Mouse (Mus musculus): ENCODE measurements around the gene Gabpb2.
A peak's percentile ranks its signal among the peaks of the same experiment; 100 is the strongest.
"Not testable (repeated sequence)": the region's sequence is repeated elsewhere in the genome, so short reads cannot be mapped to it uniquely, and the experiment has no call there.

The Gabpb2 gene

GRCm38 (mm10) chr3:95159987-95160963 lies 57.4 kb downstream of the Gabpb2 start, which contains the start of gene Sema6c:
Sema6c (plus strand) TSS chr3:95160457.
- peak; percentile 67 for DNase-seq (ENCODE audit: low spot score)

- no peak for DNase-seq (ENCODE audit: low spot score)
Measured at GRCm38 (mm10) chr3:95159511-95159986, 58.2 kb downstream of the Gabpb2 start.

GRCm38 (mm10) chr3:95153874-95154273 lies 63.8 kb downstream of the Gabpb2 start:
- no peak for DNase-seq (ENCODE audit: low spot score)

GRCm38 (mm10) chr3:95147924-95148323 lies 69.8 kb downstream of the Gabpb2 start:
- no peak for DNase-seq (ENCODE audit: low spot score)

- peak; percentile 78 for DNase-seq (ENCODE audit: low spot score)
Measured at GRCm38 (mm10) chr3:95142617-95143011, 75.1 kb downstream of the Gabpb2 start.

- DNase-seq (ENCODE audit: low spot score) = no peak
Measured at GRCm38 (mm10) chr3:95141952-95142616, 75.6 kb downstream of the Gabpb2 start, which contains the start of gene Tnfaip8l2. Tnfaip8l2 (minus strand) TSS chr3:95142360.

- no peak for DNase-seq (ENCODE audit: low spot score)
Measured at GRCm38 (mm10) chr3:95141474-95141873, 76.2 kb downstream of the Gabpb2 start.

GRCm38 (mm10) chr3:95140795-95141194 lies 76.9 kb downstream of the Gabpb2 start:
- DNase-seq (ENCODE audit: low spot score) = no peak

GRCm38 (mm10) chr3:95140289-95140595 lies 77.5 kb downstream of the Gabpb2 start:
- DNase-seq (ENCODE audit: low spot score) = no peak

- DNase-seq (ENCODE audit: low spot score) = no peak
Measured at GRCm38 (mm10) chr3:95139586-95140288, 78.0 kb downstream of the Gabpb2 start.

GRCm38 (mm10) chr3:95136336-95136735 lies 81.4 kb downstream of the Gabpb2 start:
- no peak for DNase-seq (ENCODE audit: low spot score)

- DNase-seq (ENCODE audit: low spot score) = no peak
Measured at GRCm38 (mm10) chr3:95135433-95136052, 82.2 kb downstream of the Gabpb2 start.

GRCm38 (mm10) chr3:95135023-95135422 lies 82.7 kb downstream of the Gabpb2 start:
- DNase-seq (ENCODE audit: low spot score) = no peak

GRCm38 (mm10) chr3:95134133-95134532 lies 83.6 kb downstream of the Gabpb2 start:
- not testable (repeated sequence) for DNase-seq (ENCODE audit: low spot score)

- DNase-seq (ENCODE audit: low spot score) = peak; percentile 39
Measured at GRCm38 (mm10) chr3:95133680-95134101, 84.0 kb downstream of the Gabpb2 start, which contains the start of the genes Scnm1 and Lysmd1. Scnm1 (minus strand) TSS chr3:95134011. Lysmd1 (plus strand) TSS chr3:95134088.

- DNase-seq (ENCODE audit: low spot score) = no peak
Measured at GRCm38 (mm10) chr3:95133176-95133575, 84.5 kb downstream of the Gabpb2 start.

GRCm38 (mm10) chr3:95132389-95132788 lies 85.3 kb downstream of the Gabpb2 start:
- DNase-seq (ENCODE audit: low spot score) = not testable (repeated sequence)

Measured in ovary, postnatal 10 days (tissue).